Mouse (Mus musculus) large intestine, adult 2 months (tissue): ENCODE data around the gene Ubash3b. TPM values are rescaled to one million over a fixed set of nuclear protein-coding genes. Genes with fewer than 3 reads are reported as not detected.

Experiments
- DNase-seq: peaks from one replicate; pipeline ENCODE4 v3.0.0-alpha.2; 2012; ENCODE audit warnings: low read depth, low spot score
- WGBS: fragments of 180-500 bp; shearing (Covaris S2); methylation state at CpG from one replicate; pipeline ENCODE4 v1.1.7; 2018; 5-methylcytosine and 5-hydroxymethylcytosine counted together
- polyA plus RNA-seq: library from polyadenylated mRNA; depleted of rRNA; stranded (reverse); fragments of >200 nt; gene quantifications from 2 replicates; pipeline ENCODE4 v1.2.3, GENCODE M21; 2012

Gene Ubash3b
- polyA plus RNA-seq, 1 experiment: 1.7 TPM

- WGBS: 44% methylated on average over 2 of the region's 2 CpGs
- DNase-seq: no peak
Observed at GRCm38 (mm10) chr9:41168656-41169055, 7.2 kb upstream of the Ubash3b start.

GRCm38 (mm10) chr9:41168206-41168605 lies 6.7 kb upstream of the Ubash3b start:
- 92% methylated on average over 6 of the region's 6 CpGs for WGBS
- DNase-seq: no peak

DNA sequence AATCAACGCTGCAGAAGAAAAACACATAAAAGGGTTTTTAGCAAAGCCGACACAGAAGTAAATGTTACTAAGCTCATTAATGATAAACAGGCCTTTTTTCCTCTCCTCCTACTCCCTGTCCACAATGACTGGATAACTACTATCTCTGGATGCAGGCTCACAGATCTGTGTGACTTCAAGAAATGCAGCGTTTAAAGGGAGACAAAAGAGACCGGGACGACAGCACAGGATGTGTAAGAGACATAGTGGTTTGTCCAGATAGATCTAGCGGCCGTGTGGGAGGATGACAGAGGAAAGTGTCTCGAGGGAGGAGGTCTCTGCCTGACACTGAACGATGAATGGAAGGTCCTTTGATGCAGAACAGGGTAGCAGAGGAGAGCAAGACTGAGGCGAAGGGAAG lies 5.4 kb upstream of the Ubash3b start:
- no peak for DNase-seq
- WGBS: 56% methylated on average over 9 of the region's 10 CpGs

DNA sequence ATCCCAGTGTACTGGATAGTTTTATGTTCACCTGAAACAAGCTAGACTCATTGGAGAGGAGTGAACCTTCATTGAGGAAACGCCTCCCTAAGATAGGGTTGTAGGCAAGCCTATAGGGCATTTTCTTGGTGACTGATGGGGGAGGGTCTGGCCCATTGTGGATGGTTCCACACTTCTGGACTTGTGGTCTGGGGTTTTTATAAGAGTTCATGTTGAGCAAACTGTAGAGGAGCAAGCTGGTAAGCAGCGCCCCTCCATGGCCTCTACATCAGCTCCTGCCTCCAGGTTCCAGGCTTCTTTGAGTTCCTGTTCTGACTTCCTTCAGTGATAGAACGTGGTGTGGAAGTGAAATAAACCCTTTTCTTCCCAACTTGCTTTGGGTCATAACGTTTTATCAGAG lies 866 bp upstream of the Ubash3b start:
- WGBS: 52% methylated on average over 4 of the region's 4 CpGs
- no peak for DNase-seq

DNA sequence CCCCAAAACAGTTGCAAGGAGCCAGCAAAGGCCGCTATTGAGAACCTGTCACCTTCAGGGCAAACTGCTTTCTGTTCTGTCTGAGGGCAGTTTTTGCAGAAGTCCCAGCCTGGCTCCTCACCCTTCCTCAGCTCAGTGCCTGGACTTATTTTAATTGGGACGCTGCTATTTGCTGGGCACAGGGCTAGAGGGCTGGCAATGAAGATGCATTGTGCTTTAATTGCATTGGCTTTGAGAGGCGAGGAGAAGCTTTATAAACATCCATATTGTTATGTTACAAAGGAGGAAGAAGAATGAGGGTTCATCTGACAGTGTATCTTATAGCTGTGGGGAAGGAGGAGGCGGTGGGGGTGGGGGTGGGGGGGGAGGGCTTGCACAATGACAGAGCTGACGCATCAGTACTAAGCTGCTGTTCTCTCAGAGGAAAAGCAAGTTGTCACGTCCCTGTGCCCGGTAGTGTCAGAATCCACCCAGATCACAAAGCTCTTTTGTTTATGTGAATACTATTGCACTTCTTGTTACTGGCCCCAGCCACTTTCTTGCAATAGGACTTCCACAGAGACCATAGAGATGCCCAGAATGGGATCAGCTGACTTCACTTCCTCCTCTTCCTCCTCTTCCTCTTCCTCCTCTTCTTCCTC lies 841 bp downstream of the Ubash3b start:
- 44% methylated on average over 7 of the region's 7 CpGs for WGBS
- no peak for DNase-seq

- DNase-seq: no peak
- 82% methylated on average over 2 of the region's 2 CpGs for WGBS
Observed at GRCm38 (mm10) chr9:41159223-41159622, 2.3 kb downstream of the Ubash3b start.

- no peak for DNase-seq
- 34% methylated on average over 15 of the region's 15 CpGs for WGBS
Observed at GRCm38 (mm10) chr9:41157872-41158567, 3.5 kb downstream of the Ubash3b start.

- peak; percentile 43 for DNase-seq
- under 1% methylated on average over 82 of the region's 82 CpGs for WGBS
Observed at GRCm38 (mm10) chr9:41157020-41157871, 4.3 kb downstream of the Ubash3b start.

GRCm38 (mm10) chr9:41156720-41157019 lies 4.8 kb downstream of the Ubash3b start:
- WGBS: under 1% methylated on average over 20 of the region's 20 CpGs
- no peak for DNase-seq

DNA sequence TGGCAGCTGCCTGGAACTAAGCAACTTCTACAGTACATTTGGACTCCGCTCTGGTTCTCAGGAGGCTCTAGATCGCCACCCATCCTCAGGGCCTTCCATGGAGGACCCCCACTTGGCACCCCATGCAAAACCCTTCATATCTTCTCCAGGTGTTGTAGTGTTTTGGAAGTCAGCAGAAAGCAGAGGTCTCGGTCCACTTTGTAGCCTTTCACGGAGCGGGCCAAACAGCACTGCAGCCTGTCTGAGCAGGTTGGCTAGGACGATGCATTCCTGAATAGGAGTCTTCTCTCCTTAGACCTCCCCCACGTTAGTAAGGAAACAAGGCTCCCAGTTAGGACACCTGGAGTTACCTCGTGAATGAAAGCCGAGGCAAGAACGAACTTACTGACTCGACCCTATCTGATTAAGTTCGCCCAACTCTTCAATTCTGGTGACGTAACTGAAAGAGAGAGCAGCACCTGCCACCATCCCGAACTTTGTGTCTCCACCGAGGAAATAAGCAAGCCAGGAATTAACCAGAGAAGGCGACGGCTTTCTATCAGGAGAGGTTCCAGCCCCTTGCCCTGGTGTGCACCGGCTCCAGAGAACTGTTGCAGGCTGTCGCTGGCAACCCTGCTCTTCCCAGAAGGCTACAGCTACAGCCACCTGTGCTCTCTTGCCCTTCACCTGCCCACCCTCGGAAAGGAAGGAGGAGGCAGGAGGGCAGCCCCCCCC lies 5.3 kb downstream of the Ubash3b start:
- DNase-seq: no peak
- 49% methylated on average over 20 of the region's 20 CpGs for WGBS

GRCm38 (mm10) chr9:41153979-41154378 lies 7.5 kb downstream of the Ubash3b start:
- 69% methylated on average over 1 of the region's 1 CpGs for WGBS
- DNase-seq: no peak

DNA sequence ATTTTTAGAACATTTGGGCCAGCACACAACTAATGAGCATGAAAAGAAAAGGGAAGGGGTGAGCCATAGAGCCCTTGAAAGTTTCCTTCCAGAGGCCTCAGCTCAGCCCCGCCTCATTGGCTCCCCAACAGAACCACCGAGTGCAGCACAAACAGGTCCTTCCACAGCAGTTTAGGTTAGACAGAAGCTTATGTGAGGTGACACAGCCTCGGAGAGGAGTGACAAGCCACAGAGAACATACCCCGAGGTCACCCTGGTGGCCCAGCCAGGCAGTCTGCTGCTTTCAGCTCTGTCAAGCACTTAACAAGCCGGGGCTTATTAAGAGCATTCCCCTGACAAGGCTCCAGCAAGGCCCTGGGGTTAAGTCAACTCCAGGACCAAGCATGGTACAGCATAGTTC lies 8.4 kb downstream of the Ubash3b start:
- WGBS: 51% methylated on average over 5 of the region's 5 CpGs
- no peak for DNase-seq

DNA sequence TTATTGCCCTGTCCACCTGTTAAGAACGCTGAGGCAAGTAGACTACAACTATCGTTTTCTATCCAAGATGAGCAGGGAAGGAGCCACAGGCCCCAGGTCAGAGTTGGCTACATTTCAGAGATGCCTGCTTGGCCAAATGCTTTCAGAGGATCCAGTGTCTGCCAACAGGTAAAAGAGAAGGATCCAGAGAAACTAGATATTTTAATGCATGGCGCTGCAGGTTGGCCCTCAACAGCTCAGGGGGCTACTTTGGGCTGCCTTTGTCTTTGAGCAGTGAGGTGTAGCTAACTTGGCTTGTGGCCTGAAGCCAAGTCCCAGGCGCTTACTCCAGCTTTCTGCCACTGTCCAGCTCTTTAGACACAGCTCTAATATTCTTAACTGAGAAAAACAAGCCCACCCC lies 10.0 kb downstream of the Ubash3b start:
- 87% methylated on average over 4 of the region's 4 CpGs for WGBS
- no peak for DNase-seq

DNA sequence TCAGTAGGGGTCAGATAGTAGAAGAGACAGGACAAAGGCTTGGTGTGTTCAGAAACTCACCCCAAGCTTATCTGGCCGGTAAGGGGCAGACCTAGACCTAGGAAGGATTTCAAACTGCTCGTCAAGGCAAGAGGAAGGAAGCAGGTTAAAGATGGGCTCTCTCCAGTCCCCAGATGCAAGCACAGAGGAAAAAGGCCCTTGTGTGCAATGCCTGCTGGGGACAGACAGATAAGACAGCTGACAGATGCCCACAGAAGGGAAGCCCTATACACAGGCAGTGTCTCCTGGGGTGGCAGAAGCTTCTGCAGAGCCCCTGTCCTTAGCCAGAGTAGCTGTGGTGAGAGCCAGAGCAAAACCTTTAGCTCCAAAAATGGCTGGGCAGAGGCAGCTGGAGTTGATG lies 11.6 kb downstream of the Ubash3b start:
- 72% methylated on average over 2 of the region's 2 CpGs for WGBS
- DNase-seq: no peak

GRCm38 (mm10) chr9:41149079-41149676 lies 12.3 kb downstream of the Ubash3b start:
- no peak for DNase-seq

GRCm38 (mm10) chr9:41148600-41148999 lies 12.9 kb downstream of the Ubash3b start:
- DNase-seq: no peak
- WGBS: 90% methylated on average over 7 of the region's 7 CpGs

More at GRCm38 (mm10) chr9:41149079-41149676, 12.3 kb downstream of the Ubash3b start:
- WGBS: 85% methylated on average over 6 of the region's 6 CpGs

DNA sequence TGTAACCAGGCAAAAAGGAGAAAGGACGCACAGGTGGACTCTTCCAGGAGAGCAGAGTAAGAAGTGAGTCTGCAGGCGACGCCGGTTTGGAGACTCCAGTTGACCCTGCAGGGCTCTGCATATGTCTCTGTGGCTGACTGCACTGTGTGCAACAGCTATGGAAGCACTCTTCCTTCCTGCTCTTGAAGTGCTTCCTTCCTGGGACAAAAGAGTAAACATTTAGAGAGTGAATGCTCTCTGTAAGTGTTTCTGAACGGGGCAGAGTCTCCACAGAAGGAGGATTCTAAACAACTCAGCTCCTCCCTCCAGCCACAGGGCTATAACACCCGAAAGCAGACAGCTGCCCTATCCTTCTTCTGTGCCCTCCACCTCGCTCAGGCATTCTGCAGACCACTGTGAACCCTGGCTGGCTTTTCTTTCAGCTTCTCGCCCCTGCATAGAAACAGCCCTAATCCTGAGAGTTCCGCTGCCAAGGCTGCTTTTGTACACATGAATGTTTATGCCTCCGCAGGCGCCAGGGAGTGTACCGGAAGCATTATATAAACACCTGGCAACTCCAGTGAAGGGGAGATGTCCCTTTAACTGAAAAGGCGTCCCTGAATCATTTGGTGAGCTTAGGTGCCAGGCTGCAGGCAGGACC lies 14.2 kb downstream of the Ubash3b start:
- DNase-seq: no peak
- WGBS: 25% methylated on average over 13 of the region's 13 CpGs

DNA sequence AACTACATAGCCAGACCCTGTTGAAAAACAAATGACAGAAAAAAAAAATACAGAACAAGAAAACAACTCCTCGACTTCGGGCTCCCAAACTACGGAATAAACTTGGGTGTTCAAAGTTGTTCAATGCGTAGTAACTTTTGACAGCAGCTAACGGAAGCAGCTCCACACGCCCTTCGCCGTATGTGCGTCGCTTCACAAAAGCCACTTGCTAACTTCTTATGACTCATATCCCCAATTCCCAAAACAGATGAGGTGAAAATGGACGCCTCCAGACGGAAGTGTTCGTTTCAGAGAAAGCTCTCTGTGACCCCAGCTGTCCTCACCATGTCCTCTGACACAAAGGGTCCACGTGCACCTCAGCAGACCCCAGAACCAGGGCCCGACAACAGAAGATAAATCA lies 17.7 kb downstream of the Ubash3b start:
- DNase-seq: no peak
- 87% methylated on average over 15 of the region's 15 CpGs for WGBS

GRCm38 (mm10) chr9:41143115-41143514 lies 18.4 kb downstream of the Ubash3b start:
- WGBS: 79% methylated on average over 3 of the region's 3 CpGs
- DNase-seq: no peak
